Mouse (Mus musculus): Measurements from ENCODE around the gene Tmem51.
A peak's percentile ranks its signal among the peaks of the same experiment; 100 is the strongest.
"Not testable (repeated sequence)": the region's sequence is repeated elsewhere in the genome, so short reads cannot be mapped to it uniquely, and the experiment has no call there.

The Tmem51 gene

DNA sequence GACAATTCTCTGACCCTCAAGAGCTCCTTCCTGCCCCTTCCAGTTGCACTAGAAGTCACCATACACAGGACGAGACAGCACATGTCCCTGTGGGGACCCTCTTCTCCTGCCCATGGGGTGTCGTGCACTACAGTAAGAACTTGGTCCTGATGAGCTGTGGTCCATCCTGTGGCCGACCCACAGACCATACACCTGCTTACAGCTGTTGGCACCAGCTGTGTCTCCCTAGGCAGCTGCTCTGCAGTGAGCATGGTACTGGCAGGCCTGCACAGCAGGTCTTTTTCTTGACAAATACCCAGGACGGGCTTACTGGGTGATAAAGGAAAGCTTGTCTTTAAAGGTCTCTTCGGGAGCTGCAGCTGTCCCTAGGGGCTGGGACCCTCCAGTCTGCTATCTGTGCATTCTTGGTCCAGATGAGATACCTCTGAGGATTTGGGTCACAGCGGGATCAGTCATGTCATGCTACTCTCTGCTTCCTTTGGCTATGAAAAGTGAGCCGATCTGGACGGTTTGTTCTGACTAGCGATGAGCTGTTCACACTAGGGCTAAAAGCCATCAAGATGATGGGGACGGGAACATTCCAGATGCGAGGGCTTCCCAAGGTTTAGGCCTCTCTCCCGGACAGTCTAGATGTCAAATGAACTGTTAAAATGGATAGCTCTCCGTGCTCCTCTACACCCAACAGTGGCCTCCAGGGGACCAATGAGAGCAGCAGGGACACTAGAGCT, 24.8 kb downstream of the Tmem51 start:
- peak; percentile 54 for DNase-seq

GRCm38 (mm10) chr4:142057529-142058216, 26.4 kb downstream of the Tmem51 start:
- peak; percentile 66 for DNase-seq

GRCm38 (mm10) chr4:142055600-142055999, 28.5 kb downstream of the Tmem51 start:
- DNase-seq: peak; percentile 90

GRCm38 (mm10) chr4:142054580-142054979, 29.5 kb downstream of the Tmem51 start:
- DNase-seq: no peak

- no peak for DNase-seq
These were observed 30.2 kb downstream of the Tmem51 start for GRCm38 (mm10) chr4:142053661-142054448.

GRCm38 (mm10) chr4:142053261-142053660, 30.8 kb downstream of the Tmem51 start:
- no peak for DNase-seq

- no peak for DNase-seq
These were observed 31.5 kb downstream of the Tmem51 start for GRCm38 (mm10) chr4:142052391-142053132.

DNA sequence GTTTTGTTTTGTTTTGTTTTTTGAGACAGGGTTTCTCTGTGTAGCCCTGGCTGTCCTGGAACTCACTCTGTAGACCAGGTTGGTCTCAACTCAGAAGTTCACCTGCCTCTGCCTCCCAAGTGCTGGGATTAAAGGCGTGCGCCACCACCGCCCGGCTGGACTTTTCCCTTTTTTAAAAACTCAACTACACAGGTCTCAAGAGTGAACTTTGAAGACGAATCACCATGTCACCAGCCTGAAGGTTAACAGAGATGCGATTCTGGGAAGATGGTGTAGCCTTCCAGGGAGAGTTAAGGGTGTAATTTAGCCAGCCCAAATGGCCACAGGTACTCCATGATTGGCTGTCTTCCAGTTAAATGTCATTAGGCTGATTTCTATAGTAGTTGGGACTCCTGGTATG, 32.2 kb downstream of the Tmem51 start:
- DNase-seq: not testable (repeated sequence)

DNA sequence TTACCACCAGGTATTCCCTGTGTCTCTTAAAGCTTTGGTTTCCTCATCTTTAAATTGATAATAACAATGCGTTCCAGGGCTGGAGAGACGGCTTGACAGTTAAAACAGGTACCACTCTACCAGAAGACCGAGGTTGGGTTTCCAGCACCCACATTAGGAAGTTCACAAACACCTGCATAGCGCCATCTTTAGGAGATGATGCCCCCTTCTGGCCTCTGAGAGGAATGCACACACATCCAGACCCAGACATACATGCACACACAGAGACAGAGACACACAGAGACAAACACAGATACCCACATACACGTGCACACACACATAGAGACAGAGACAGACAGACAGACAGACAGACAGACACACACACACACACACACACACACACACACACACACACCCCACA, 34.1 kb downstream of the Tmem51 start:
- no peak for DNase-seq

DNA sequence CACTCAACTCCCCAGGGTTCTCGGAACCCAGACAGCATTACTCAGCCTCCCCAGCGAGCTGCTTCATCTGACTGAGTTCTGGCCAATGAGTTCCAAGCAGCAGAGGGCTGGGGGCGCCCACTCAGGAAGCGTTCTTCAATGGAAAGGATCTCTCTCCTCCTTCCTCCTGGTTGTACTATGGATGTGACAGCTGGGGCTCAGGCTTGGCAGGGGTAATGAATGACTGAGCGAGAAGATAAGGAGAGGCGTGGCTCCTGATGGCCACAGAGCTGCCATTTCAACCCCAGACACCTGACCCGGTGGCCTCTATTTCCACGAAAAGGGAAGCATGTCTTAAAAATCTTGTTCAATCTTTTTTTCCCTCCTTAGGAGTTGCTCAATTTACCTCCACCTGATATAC, 35.7 kb downstream of the Tmem51 start:
- no peak for DNase-seq

DNA sequence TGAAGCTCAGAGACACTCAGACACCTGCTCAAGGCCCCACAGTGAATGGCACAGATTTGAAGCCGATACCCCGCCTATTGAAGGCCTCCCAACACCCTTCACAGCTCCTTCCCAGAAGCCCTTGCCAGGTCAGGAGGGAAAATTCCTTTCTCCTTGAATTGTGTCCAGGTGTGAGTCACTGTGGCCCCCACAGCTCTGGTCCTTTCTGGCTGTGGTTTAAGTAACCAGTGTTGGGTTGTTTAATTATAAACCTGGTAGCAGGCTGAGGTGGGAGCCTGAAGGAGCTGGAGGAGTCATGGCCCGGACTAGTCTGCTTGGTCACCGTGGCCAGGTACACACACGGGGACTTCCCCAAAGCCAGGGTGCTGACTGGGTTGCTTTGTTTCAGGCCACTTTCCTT, 37.1 kb downstream of the Tmem51 start:
- DNase-seq: no peak

DNA sequence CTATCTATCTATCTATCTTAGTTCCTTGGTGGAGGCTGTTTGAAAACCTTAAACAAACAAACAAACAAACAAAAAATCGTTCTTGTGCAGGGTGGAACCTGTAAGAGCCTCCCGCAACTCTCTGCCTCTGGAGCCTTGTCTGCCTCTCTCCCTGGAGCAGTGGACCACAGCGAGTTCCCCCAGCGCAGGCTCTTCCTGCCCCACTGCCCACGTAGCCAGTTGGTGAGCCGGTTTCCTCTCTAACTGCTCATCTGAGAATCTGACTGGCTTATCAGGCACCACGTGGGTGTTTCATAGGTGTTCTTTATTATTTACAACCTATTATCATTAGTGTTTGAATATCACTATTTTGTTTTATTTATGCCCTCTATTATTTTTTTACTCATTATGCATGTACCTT, 37.6 kb downstream of the Tmem51 start:
- DNase-seq: no peak

- no peak for DNase-seq
These were observed 38.4 kb downstream of the Tmem51 start for GRCm38 (mm10) chr4:142045595-142046163.

DNA sequence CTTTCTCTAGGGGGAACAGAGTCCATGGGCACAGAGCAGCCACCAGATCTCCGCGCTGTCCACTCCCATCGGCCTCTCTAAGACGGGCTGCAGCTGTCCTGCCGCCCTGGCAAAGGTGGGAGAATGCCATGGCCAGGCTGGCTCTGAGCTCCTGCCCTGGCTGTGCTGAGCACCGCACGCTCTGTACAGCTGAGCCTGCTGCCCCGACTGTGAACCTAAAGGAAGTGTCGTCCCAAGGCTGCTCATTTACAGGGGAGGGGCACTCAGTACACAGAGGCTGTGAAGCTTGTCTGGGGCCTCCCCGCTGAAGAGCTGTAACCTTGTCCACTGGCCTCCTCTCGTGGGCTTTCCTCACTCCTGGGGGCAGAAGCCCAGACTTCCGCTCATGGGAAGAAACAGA, 39.7 kb downstream of the Tmem51 start:
- DNase-seq: no peak

GRCm38 (mm10) chr4:142039662-142040353, 44.3 kb downstream of the Tmem51 start:
- DNase-seq: no peak

DNA sequence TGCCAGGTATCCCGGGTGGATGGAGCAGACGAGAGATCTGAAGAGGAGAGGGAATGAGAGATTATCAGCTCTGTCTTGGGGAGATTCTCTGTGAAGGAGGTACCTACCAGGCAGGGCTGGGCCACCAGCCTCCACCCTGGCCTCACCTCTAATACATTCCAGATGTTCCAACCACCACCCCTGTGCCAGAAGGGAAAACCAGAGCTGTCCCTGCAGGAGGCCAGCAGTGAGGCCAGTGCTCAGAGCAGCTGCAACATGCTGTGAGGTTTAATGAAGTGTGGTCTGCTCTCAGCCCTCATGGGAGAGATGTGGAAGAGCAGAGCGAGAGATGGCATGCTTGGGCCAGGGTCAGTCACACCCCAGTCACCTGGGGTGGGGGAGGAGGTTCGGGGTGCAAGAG, 46.2 kb downstream of the Tmem51 start:
- no peak for DNase-seq

- DNase-seq: no peak
These were observed 55.6 kb downstream of the Tmem51 start for GRCm38 (mm10) chr4:142028533-142028932.

DNA sequence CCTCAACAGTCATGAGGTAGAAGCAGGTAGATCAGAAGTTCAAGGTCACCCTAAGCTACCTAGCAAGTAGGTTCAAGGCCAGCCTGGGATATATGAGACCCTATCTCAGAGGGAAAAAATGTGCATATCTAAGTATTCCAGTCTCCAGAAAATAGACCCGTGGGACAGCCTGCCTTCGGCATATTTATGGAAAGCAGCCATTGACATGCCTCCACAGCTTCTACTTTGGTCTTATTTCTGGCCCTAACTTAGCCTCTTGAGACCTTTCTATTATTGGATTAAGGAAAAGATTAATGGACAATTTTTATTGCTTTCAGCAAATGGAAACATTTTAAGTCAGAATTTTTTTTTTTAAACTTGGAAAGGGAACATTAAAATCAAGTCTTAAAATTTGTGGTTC, 57.1 kb downstream of the Tmem51 start:
- no peak for DNase-seq

DNA sequence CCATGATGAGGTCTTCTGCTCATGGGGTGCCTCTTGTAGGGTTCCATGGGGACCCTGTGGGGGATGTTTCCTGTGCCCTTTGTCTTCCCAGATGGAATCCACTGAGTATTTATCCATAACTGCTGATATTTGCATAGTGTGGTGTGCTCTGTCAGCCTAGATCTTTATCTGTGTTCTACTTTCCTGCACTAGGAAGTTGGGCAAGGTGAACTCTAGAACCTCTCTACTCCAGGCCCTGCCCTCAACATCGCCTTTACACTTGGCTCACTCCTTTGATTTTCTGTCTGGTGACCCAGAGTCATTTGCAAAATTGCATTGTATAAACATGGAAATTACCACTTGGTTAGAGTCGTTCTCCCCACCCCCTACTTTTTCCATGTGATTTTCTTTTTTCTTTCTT, 59.6 kb downstream of the Tmem51 start:
- no peak for DNase-seq

DNA sequence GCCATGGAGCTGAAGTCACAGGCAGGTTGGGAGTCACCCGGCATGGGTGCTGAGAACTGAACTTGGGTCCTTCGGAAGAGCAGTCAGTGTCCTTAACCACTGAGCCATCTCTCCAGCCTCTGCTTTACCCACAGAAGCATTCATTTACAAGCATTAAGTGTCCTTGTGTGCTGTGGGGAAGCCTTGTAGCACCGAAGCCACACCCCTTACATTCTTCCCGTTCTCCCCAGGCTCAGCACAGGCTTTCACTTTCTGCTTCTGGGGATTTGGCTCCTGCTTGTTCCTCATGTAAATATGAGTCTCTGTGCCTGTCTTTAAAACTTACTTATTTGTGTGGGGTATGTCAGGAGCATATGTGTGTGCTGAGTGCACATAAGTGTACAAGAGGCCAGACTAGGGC, 60.9 kb downstream of the Tmem51 start:
- no peak for DNase-seq

DNA sequence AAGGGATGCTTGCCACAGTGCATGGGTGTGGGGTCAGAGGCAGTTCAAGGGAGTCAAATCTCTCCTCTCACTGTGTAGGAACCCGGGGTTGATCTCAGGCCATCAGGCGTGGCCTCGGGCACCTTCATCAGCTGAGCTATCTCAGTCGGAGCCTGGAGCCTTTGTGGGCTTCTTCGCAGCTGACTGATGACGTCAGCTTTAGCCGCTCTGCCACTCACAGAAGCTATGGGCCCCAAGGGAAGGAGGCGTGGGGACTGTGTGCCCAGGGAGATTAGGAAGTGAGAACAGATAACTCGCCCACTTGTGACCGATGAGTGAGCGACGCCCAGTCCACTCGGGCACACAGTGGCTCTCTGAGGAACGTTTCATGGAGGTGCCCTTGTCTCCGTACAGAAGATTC, 66.4 kb downstream of the Tmem51 start:
- DNase-seq: no peak

Measured in cerebellum, adult 9-10 months (tissue).